Mouse (Mus musculus): ENCODE data around the gene Ppp5c.

Ppp5c gene

DNA sequence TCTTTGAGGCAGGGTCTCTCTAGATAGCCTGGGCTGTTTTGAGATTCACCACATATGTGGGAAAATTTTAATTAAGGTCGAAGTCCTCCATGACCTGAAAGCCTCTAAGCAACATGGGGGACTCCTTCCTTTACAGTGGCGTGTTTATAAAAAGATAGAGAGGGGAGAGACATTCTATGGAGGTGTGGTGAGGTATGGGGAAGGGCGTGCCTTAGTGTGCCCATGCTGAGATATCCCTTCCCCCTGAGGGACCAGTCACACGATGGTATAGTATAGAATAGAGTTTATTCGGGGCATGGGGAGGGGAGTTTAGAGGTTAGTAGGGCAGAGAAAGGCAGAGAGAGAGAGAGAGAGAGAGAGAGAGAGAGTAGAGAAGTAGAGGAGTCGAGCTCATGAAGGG is 49.6 kb downstream of the Ppp5c start:
- DNase-seq, result no peak

DNA sequence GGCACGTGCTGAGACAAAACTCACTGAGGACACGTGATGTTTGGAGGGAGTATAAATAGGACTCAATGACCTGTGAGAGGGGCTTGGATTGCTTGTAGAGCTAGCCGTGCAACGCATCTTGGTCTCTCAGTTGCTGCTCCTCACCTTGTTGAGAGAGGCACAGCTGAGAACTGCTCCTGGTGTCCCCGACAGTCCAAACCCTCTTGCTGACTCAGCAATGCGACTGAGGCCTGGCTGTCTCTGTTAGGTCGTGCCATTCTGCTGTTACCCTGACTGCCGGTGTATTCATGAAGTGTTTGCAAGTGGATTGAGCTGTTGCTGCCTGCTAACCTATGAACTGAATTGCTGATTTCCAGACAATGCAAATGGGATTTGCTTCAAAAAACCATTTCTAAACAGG is 51.4 kb downstream of the Ppp5c start:
- no peak for DNase-seq

DNA sequence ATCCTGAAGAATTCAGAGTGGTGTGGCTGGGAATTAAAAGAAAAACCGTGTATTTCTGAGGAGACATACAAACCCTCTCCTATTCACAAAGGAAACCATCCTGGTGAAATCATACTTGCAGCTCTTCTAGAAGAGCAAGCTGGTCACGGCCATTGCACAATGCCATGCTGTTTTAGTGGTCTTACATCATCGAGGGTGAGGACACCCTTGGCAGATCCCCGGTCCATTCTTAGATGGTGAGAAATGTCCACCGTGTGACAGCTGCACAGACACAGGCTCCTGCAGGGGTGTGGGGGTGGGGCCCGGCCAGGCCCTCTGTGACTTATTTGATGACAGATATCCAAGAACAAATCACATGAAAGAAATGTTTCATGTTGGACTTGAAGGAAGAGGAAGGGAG is 53.7 kb downstream of the Ppp5c start:
- no peak for DNase-seq

DNA sequence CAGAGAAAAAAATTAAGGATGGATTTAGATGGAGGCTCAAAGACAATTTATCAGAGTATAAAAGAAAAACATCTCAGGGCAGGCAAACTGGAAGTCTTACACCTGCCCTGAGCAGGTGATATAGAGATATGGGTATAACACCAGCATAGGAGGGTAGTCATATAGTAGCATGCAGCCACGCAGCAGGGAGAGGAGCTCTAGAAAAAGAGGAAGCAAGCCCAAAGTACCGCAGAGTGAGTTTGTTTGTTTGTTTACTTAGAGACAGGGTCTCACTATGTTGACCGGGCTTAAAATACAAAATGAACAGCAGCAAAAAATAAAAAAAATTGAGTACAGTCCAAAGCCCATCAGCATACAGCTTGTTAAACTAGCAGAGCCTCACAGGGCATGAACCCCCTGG is 56.6 kb downstream of the Ppp5c start:
- no peak for DNase-seq

DNA sequence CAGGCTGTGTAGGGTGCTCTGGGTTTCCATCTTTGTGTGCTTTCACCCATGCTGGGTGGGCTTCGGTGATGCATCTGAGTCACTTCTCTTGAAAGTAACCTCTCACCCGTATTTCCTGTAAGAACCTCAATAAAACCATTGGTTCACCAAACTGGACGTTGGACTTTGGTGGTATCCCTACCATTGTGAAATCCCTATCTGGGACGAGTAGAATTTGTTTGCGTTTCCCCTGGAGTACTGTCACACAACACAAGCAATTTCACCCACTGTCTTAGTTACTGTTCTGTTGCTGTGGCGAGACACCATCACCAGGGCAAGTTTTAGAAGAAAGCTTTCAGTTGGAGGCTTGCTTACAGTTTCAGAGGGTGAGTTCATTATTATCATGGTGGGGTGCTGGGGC is 59.3 kb downstream of the Ppp5c start:
- DNase-seq, result no peak

DNA sequence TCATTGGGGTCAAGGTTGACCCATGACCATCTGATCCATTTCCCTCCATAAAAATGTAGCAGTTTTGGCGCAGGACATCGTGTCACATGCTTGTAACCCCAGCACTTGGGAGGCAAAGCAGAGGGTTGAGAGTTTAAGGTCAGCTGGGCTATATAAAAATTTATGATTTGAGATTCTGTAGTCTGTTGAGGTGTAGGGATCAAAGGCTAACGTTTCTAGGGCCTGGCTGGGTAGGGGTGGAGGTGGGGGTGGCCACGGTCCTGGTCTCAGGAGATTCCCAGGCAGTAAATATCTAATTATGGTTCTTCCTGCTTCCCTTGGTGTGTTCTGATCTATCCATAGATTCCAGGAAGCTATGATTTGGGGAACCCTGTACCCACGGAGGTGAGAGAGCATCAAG is 66.0 kb downstream of the Ppp5c start:
- no peak for DNase-seq

DNA sequence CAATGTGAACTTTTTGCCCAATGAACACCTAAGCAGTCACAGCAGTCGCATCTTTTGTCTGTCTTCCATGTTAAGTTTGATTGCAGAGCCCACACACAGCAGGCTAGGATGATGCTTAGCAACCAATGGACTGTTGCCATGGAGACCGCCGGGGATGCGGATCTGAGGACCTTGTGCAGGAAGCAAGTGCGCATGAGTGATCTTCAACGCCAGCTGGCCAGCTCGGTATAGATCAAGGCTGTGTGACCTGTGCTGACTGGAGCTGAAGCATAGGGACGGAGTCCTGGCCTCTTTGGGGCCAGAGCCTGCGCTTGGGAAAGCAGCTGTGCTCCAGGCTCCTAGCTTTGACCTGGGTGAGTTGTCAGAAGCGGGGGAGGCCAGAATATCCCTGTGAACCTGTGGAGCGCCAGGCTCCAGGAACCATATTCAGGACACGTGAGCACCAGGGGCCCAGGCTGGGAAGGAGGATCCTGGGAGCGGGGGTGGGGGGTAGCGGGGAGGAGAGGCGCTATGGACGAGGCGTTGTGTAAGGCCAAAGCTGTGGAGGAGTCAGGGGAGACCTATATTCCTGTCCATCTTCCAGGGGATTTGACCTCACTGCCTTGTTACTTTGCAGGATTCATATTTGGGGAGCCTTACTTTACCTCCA is 68.1 kb downstream of the Ppp5c start, which contains the start of gene Pnmal1:
TSS of gene Pnmal1 (plus strand) at position 141 of the 649 bp plus-strand sequence.
- DNase-seq, result no peak

DNA sequence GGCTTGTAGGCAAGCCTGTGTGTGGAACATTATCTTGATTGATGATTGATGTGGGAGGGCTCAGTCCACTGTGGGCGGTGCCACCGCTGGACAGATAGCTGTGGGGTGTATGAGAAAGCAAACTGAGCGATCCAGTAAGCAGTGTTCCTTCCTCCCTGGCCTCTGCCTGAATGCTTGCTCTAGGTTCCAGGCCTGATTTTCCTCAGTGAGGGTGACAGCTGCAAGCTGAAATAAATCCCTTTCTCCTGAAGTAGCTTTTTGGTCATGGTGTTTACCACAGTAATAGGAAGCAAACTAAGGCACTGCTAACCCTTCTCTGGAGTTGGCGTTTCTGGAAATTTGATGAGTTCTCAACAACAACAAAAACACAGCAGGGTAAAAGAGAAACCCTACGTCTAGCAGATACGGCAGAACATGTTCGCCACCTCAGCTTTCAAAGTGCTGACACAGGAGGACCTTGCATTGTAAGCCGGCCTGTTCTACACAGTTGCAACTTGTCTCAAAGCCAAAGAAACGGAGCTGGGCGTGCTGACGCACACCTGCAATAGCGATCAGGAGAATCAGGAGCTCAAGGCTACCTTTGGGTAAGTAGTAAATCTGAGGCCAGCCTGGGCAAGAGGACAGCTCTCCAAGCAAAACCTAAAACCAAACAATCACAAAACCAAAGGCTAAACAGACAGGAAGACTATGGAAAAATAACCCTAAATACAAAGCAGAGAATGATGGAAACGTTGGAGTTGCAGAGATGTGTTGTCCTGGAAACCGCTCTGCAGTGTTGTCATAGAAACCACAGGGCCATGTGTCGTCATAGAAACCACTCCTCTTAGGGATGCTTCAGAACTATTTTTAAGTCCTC is 71.1 kb downstream of the Ppp5c start:
- DNase-seq, result no peak

DNA sequence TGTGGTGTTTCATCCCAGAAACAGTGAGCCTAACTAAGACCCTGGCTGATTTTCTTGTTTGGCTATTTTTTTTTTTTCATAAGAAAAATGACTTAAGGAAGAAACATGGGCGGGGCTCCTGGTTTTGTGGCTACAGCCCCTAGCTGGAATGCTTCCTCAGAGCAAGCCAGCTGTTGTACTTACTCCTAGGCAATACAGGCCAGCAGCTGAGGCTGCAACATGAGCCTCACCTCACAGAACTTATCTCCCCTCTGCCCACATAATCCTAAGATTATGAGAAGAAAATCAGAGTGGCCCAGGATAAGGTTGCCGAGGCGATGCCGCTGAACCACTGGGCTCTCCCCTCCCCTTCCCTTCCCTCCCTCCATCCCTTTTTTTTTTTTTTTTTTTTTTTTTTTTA is 72.0 kb downstream of the Ppp5c start:
- no peak for DNase-seq
